Mouse (Mus musculus): ENCODE data around the gene Pan3. TPM values are rescaled to one million over a fixed set of nuclear protein-coding genes. Genes with fewer than 3 reads are reported as not detected.

Pan3 gene
- polyA plus RNA-seq, 1 experiment from 2014 or later, result 50.3 TPM

DNA sequence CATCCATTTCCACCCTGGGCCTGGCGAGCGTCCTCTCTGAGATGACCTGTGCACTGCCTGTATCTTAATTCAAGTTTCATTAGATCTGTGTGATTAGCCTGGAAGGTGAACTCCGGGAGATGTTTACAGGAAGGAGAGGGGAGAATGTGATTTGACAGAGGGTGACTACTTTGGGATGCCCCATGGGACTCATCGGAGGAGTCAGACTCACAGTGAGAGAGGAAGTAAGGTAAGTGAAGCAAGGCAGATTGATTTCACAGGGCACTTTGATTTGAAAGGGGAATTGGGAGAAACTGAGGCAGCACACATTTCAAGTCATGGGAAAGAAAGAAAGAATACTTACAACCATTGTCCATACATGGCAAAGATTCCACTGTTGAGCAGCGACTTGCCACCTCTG is 23.8 kb upstream of the Pan3 start:
- H3K27me3 ChIP-seq (ENCODE audit: insufficient read depth, poor library complexity, severe bottlenecking), result peaks cover 16% of the 10 kb centered on the region
- no peaks in the 10 kb centered on the region for H3K36me3 ChIP-seq
- H3K9me3 ChIP-seq, result no peaks in the 10 kb centered on the region
- no peak overlapping the region for H3K4me3 ChIP-seq
- H3K27ac ChIP-seq, result no peak overlapping the region
- WGBS, result 84% methylated on average over 5 of the region's 5 CpGs
- peaks cover under 1% of the 10 kb centered on the region; the same call in 1 of the 2 replicates for H3K4me1 ChIP-seq (replicated peaks)
- no peak for DNase-seq (ENCODE audit: low spot score)

GRCm38 (mm10) chr5:147408731-147409130 is 21.2 kb upstream of the Pan3 start:
- WGBS, result 55% methylated on average over 29 of the region's 29 CpGs
- Histone ChIP-seq H3K27ac (no peak overlapping the region), H3K36me3 (no peaks in the 10 kb centered on the region), H3K27me3 (ENCODE audit: insufficient read depth, poor library complexity, severe bottlenecking) (no peaks in the 10 kb centered on the region), H3K4me1 (replicated peaks) (no peaks in the 10 kb centered on the region), H3K9me3 (no peaks in the 10 kb centered on the region), H3K4me3 (no peak overlapping the region)
- no peak for DNase-seq (ENCODE audit: low spot score)

GRCm38 (mm10) chr5:147410585-147410984 is 19.4 kb upstream of the Pan3 start:
- no peaks in the 10 kb centered on the region for H3K9me3 ChIP-seq
- no peaks in the 10 kb centered on the region for H3K36me3 ChIP-seq
- no peak for DNase-seq (ENCODE audit: low spot score)
- no peaks in the 10 kb centered on the region for H3K27me3 ChIP-seq (ENCODE audit: insufficient read depth, poor library complexity, severe bottlenecking)
- no peak overlapping the region for H3K27ac ChIP-seq
- no peak overlapping the region for H3K4me3 ChIP-seq
- WGBS, result 84% methylated on average over 6 of the region's 6 CpGs
- H3K4me1 ChIP-seq (replicated peaks), result no peaks in the 10 kb centered on the region

- H3K4me3 ChIP-seq, result no peak overlapping the region
- DNase-seq (ENCODE audit: low spot score), result no peak
- no peaks in the 10 kb centered on the region for H3K36me3 ChIP-seq
- no peak overlapping the region for H3K27ac ChIP-seq
- no peaks in the 10 kb centered on the region for H3K27me3 ChIP-seq (ENCODE audit: insufficient read depth, poor library complexity, severe bottlenecking)
- 70% methylated on average over 1 of the region's 1 CpGs for WGBS
- no peaks in the 10 kb centered on the region for H3K4me1 ChIP-seq (replicated peaks)
- H3K9me3 ChIP-seq, result no peaks in the 10 kb centered on the region
These were observed 12.0 kb upstream of the Pan3 start for GRCm38 (mm10) chr5:147417986-147418385.

- 53% methylated on average over 10 of the region's 10 CpGs for WGBS
- no peaks in the 10 kb centered on the region for H3K9me3 ChIP-seq
- H3K4me3 ChIP-seq, result no peak overlapping the region
These were observed 11.4 kb upstream of the Pan3 start for GRCm38 (mm10) chr5:147418394-147419121.

DNA sequence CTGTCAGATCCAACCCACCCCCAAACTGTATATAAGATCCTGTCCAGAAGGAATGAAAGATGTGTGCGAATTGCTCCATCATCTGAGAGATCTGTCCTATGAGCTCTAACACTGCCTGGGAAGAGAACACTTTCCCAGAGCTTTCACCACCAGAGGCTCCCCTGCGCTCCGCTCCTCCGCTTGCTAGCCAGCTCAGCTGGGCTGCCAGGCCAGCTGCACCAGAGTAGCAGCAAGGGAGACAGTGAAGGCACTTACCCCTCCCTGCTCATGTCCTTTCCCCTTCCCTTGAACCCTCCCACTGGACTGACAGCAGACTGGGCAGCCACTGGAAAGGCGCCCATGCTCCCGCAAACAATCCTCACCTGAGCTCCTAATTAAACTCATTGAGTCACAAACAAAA is 6.3 kb upstream of the Pan3 start:
- WGBS, result 37% methylated on average over 6 of the region's 6 CpGs
- Histone ChIP-seq H3K27ac (no peak overlapping the region), H3K4me1 (replicated peaks) (no peaks in the 10 kb centered on the region; the same call in 1 of the 2 replicates), H3K36me3 (no peaks in the 10 kb centered on the region), H3K9me3 (no peaks in the 10 kb centered on the region), H3K27me3 (ENCODE audit: insufficient read depth, poor library complexity, severe bottlenecking) (no peaks in the 10 kb centered on the region), H3K4me3 (no peak overlapping the region)
- DNase-seq (ENCODE audit: low spot score), result no peak

More at GRCm38 (mm10) chr5:147418394-147419121, 11.4 kb upstream of the Pan3 start:
- Histone ChIP-seq H3K4me1 (replicated peaks) (no peaks in the 10 kb centered on the region; the same call in 1 of the 2 replicates), H3K27ac (no peak overlapping the region), H3K36me3 (no peaks in the 10 kb centered on the region), H3K27me3 (ENCODE audit: insufficient read depth, poor library complexity, severe bottlenecking) (no peaks in the 10 kb centered on the region)
- DNase-seq (ENCODE audit: low spot score), result no peak

DNA sequence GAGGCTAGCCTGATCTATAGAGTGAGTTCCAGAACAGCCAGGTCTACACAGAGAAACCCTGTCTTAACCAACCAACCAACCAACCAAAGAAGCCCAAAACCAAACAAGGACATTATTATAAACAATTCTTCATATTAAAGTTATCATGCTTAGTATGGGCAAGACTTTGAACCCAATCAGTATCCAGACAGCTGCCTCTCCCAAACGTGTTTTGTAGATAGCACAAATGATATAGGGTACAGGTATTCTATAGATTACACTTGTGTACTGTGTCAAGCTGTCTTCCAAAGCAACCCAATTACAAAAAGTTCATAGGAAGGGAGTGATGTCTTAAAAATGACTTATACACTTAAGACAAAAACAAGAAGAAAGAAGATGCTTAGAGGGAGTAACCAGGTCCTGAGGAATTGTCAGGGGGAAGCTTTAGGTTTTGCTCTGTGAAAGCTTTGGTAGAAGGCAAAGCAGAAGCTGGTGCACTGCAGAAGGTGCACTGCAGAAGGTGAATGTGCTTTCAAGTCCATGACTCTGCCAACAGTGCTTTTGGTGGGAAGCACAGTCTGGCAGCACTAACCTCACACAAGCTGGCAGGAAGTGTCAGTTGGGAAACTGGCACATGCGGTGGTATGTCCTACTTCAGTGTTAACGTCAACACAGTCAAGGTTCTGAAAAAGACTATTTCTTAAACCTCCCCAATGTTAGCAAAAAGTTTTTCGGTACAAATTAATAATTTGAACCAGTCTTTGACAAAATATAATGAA is 3.7 kb upstream of the Pan3 start:
- Histone ChIP-seq H3K4me1 (replicated peaks) (peaks cover 8% of the 10 kb centered on the region), H3K27me3 (ENCODE audit: insufficient read depth, poor library complexity, severe bottlenecking) (no peaks in the 10 kb centered on the region), H3K4me3 (no peak overlapping the region), H3K36me3 (no peaks in the 10 kb centered on the region), H3K9me3 (no peaks in the 10 kb centered on the region), H3K27ac (no peak overlapping the region)
- WGBS, result 77% methylated on average over 4 of the region's 4 CpGs
- no peak for DNase-seq (ENCODE audit: low spot score)

- DNase-seq (ENCODE audit: low spot score), result peak; percentile 60
These were observed 487 bp downstream of the Pan3 start for GRCm38 (mm10) chr5:147430361-147430935.

GRCm38 (mm10) chr5:147430936-147431839 is 1.2 kb downstream of the Pan3 start:
- under 1% methylated on average over 68 of the region's 68 CpGs for WGBS
- H3K27ac ChIP-seq, result peak overlapping the region; percentile 98
- H3K27me3 ChIP-seq (ENCODE audit: insufficient read depth, poor library complexity, severe bottlenecking), result no peaks in the 10 kb centered on the region
- H3K9me3 ChIP-seq, result no peaks in the 10 kb centered on the region
- peak; percentile 62 for DNase-seq (ENCODE audit: low spot score)
- H3K36me3 ChIP-seq, result peaks cover 10% of the 10 kb centered on the region
- H3K4me3 ChIP-seq, result peak overlapping the region; percentile 98
- H3K4me1 ChIP-seq (replicated peaks), result peaks cover 42% of the 10 kb centered on the region

More at GRCm38 (mm10) chr5:147430361-147430935, 487 bp downstream of the Pan3 start:
- peak overlapping the region; percentile 98 for H3K4me3 ChIP-seq
- H3K27me3 ChIP-seq (ENCODE audit: insufficient read depth, poor library complexity, severe bottlenecking), result no peaks in the 10 kb centered on the region
- peaks cover 10% of the 10 kb centered on the region for H3K36me3 ChIP-seq
- H3K9me3 ChIP-seq, result no peaks in the 10 kb centered on the region
- peak overlapping the region; percentile 98 for H3K27ac ChIP-seq
- peaks cover 37% of the 10 kb centered on the region for H3K4me1 ChIP-seq (replicated peaks)
- WGBS, result under 1% methylated on average over 80 of the region's 91 CpGs

DNA sequence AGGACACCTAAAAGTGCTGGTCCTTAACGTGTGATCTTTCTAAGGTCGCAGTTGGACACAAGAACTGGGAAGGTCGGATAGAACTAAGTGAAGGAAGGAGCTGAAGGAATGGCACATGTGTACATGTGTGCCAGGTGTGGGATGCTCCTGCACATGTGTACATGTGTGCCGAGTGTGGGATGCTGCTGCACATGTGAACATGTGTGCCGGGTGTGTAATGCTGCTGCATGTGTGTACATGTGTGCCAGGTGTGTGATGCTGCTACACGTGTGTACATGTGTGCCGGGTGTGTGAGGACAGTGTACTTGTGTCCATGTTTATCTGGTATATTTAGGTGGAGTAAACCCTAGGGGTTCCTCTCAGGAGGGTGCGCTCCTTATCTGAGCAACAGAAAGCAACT is 3.0 kb downstream of the Pan3 start:
- 92% methylated on average over 8 of the region's 8 CpGs for WGBS
- Histone ChIP-seq H3K4me1 (replicated peaks) (peaks cover 47% of the 10 kb centered on the region), H3K27ac (no peak overlapping the region), H3K36me3 (peaks cover 10% of the 10 kb centered on the region), H3K4me3 (no peak overlapping the region), H3K27me3 (ENCODE audit: insufficient read depth, poor library complexity, severe bottlenecking) (no peaks in the 10 kb centered on the region), H3K9me3 (no peaks in the 10 kb centered on the region)
- no peak for DNase-seq (ENCODE audit: low spot score)

DNA sequence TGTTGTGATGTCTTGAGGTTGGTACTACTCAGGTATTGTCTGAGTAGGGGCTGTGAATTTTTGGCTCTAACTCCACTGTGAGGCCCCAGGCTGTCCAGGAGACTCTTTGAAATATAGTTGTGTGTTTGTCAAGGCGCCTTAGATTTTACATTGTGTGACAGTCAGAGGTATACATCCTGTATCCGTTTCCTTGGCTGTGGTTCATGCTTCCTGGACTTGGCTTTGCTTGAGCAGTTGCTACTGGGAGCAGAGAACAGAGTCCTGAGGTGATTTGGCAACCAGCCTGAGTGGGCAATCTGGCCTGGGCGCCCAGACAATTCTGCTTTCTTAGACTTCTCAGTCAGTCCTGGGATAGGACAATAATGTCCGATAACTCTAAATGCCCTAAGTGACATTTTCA is 5.3 kb downstream of the Pan3 start:
- DNase-seq (ENCODE audit: low spot score), result no peak
- 75% methylated on average over 4 of the region's 4 CpGs for WGBS

GRCm38 (mm10) chr5:147435751-147436150 is 5.8 kb downstream of the Pan3 start:
- peaks cover 26% of the 10 kb centered on the region for H3K36me3 ChIP-seq
- no peak overlapping the region for H3K27ac ChIP-seq
- H3K27me3 ChIP-seq (ENCODE audit: insufficient read depth, poor library complexity, severe bottlenecking), result no peaks in the 10 kb centered on the region
- WGBS, result 76% methylated on average over 2 of the region's 2 CpGs
- H3K9me3 ChIP-seq, result no peaks in the 10 kb centered on the region
- DNase-seq (ENCODE audit: low spot score), result no peak
- no peak overlapping the region for H3K4me3 ChIP-seq
- H3K4me1 ChIP-seq (replicated peaks), result peaks cover 39% of the 10 kb centered on the region

More for the DNA sequence above, 5.3 kb downstream of the Pan3 start:
- Histone ChIP-seq H3K27me3 (ENCODE audit: insufficient read depth, poor library complexity, severe bottlenecking) (no peaks in the 10 kb centered on the region), H3K4me3 (no peak overlapping the region), H3K4me1 (replicated peaks) (peaks cover 39% of the 10 kb centered on the region), H3K36me3 (peaks cover 23% of the 10 kb centered on the region), H3K27ac (no peak overlapping the region), H3K9me3 (no peaks in the 10 kb centered on the region)

All from hindbrain, embryonic 10.5 days (tissue).